Mouse (Mus musculus) liver, embryonic 14.5 days (tissue): ENCODE data around the gene Dram1.

Source experiments
- CTCF ChIP-seq: IDR thresholded peaks from 2 replicates; pipeline ENCODE4 v1.5.1; 2016; ENCODE audit warnings: antibody characterized with exemption, low read depth, control low read depth
- EP300 ChIP-seq: IDR thresholded peaks from 2 replicates; pipeline ENCODE4 v1.6.1; 2016; ENCODE audit warnings: antibody characterized with exemption, low read depth

GRCm38 (mm10) chr10:88309851-88310250, 69.0 kb downstream of the Dram1 start:
- TF ChIP-seq CTCF (no peak), EP300 (no peak)
